Mouse (Mus musculus): ENCODE data around the gene Trim37.
"Not testable (repeated sequence)": the region's sequence is repeated elsewhere in the genome, so short reads cannot be mapped to it uniquely, and the experiment has no call there.

The Trim37 gene

GRCm38 (mm10) chr11:87227056-87227455, 100.2 kb downstream of the Trim37 start:
- in situ Hi-C loops (cut with MboI; ENCODE audit: low sequenced_read_pairs), result loop anchor here (10.0 kb wide), 1 partner anchor 168 kb away; no protein-coding TSS in a partner anchor

- in situ Hi-C loops (cut with MboI; ENCODE audit: low sequenced_read_pairs), result no loop called here
These were observed 106.5 kb downstream of the Trim37 start for GRCm38 (mm10) chr11:87233377-87233776.

GRCm38 (mm10) chr11:87234743-87235485, 108.0 kb downstream of the Trim37 start:
- in situ Hi-C loops (cut with MboI; ENCODE audit: low sequenced_read_pairs), result no loop called here

- in situ Hi-C loops (cut with MboI; ENCODE audit: low sequenced_read_pairs), result no loop called here
These were observed 108.6 kb downstream of the Trim37 start for GRCm38 (mm10) chr11:87235486-87235872.

GRCm38 (mm10) chr11:87238891-87239530, 112.1 kb downstream of the Trim37 start:
- in situ Hi-C loops (cut with MboI; ENCODE audit: low sequenced_read_pairs), result no loop called here

GRCm38 (mm10) chr11:87240141-87240832, 113.4 kb downstream of the Trim37 start:
- in situ Hi-C loops (cut with MboI; ENCODE audit: low sequenced_read_pairs), result no loop called here

GRCm38 (mm10) chr11:87240833-87241215, 113.9 kb downstream of the Trim37 start:
- in situ Hi-C loops (cut with MboI; ENCODE audit: low sequenced_read_pairs), result no loop called here

- in situ Hi-C loops (cut with MboI; ENCODE audit: low sequenced_read_pairs), result no loop called here
These were observed 114.4 kb downstream of the Trim37 start for GRCm38 (mm10) chr11:87241256-87241655.

GRCm38 (mm10) chr11:87245171-87245840, 118.4 kb downstream of the Trim37 start:
- in situ Hi-C loops (cut with MboI; ENCODE audit: low sequenced_read_pairs), result no loop called here

GRCm38 (mm10) chr11:87246107-87246651, 119.3 kb downstream of the Trim37 start:
- in situ Hi-C loops (cut with MboI; ENCODE audit: low sequenced_read_pairs), result no loop called here

GRCm38 (mm10) chr11:87246724-87247493, 120.0 kb downstream of the Trim37 start:
- in situ Hi-C loops (cut with MboI; ENCODE audit: low sequenced_read_pairs), result no loop called here

- in situ Hi-C loops (cut with MboI; ENCODE audit: low sequenced_read_pairs), result no loop called here
These were observed 120.6 kb downstream of the Trim37 start for GRCm38 (mm10) chr11:87247494-87247866.

- in situ Hi-C loops (cut with MboI; ENCODE audit: low sequenced_read_pairs), result no loop called here
These were observed 123.3 kb downstream of the Trim37 start for GRCm38 (mm10) chr11:87250132-87250531.

- in situ Hi-C loops (cut with MboI; ENCODE audit: low sequenced_read_pairs), result no loop called here
These were observed 126.4 kb downstream of the Trim37 start for GRCm38 (mm10) chr11:87253294-87253693.

GRCm38 (mm10) chr11:87254149-87254548, 127.3 kb downstream of the Trim37 start:
- in situ Hi-C loops (cut with MboI; ENCODE audit: low sequenced_read_pairs), result no loop called here

GRCm38 (mm10) chr11:87257282-87257681, 130.4 kb downstream of the Trim37 start:
- in situ Hi-C loops (cut with MboI; ENCODE audit: low sequenced_read_pairs), result no loop called here

- in situ Hi-C loops (cut with MboI; ENCODE audit: low sequenced_read_pairs), result no loop called here
These were observed 132.9 kb downstream of the Trim37 start for GRCm38 (mm10) chr11:87259792-87260191.

GRCm38 (mm10) chr11:87261705-87262104, 134.8 kb downstream of the Trim37 start:
- in situ Hi-C loops (cut with MboI; ENCODE audit: low sequenced_read_pairs), result not testable (repeated sequence)

- in situ Hi-C loops (cut with MboI; ENCODE audit: low sequenced_read_pairs), result no loop called here
These were observed 137.1 kb downstream of the Trim37 start for GRCm38 (mm10) chr11:87263946-87264345.

- in situ Hi-C loops (cut with MboI; ENCODE audit: low sequenced_read_pairs), result no loop called here
These were observed 139.4 kb downstream of the Trim37 start for GRCm38 (mm10) chr11:87266246-87266645.
